Mouse (Mus musculus) neural tube, embryonic 11.5 days (tissue): Measurements from ENCODE around the gene Nfatc2. TPM values are rescaled to one million over a fixed set of nuclear protein-coding genes. Genes with fewer than 3 reads are reported as not detected.

Experiments
- ATAC-seq: fragments of 200-750 bp; cut with Nextera tagmentation; 2 replicates; pipeline ENCODE4 v1.8.0; 2017; ENCODE audit warnings: moderate number of reproducible peaks, mild to moderate bottlenecking, moderate TSS enrichment, moderate library complexity; ENCODE audit not compliant: insufficient read depth, low FRiP score, low TSS enrichment
- DNase-seq: peaks from one replicate; pipeline ENCODE4 v3.0.0-alpha.2; 2015; ENCODE audit warnings: low spot score
- H3K27ac ChIP-seq: fragments of 300-500 bp; sonication (generic); 2 replicates; pipeline ENCODE4 v1.5.1; 2014; ENCODE audit warnings: low read depth, mild to moderate bottlenecking, low read length
- H3K27me3 ChIP-seq: fragments of 300-500 bp; sonication (generic); 2 replicates; pipeline ENCODE4 v1.6.1; 2014; ENCODE audit warnings: mild to moderate bottlenecking, low read length, mixed read lengths; ENCODE audit not compliant: control insufficient read depth, insufficient read depth
- H3K36me3 ChIP-seq: fragments of 300-500 bp; sonication (generic); 2 replicates; pipeline ENCODE4 v1.6.1; 2014; ENCODE audit warnings: mild to moderate bottlenecking, low read length, moderate library complexity, mixed read lengths; ENCODE audit not compliant: control insufficient read depth, insufficient read depth
- H3K4me1 ChIP-seq: fragments of 300-500 bp; sonication (generic); 2 replicates; pipeline ENCODE4 v1.6.1; 2014; ENCODE audit warnings: low read length, mixed read lengths; ENCODE audit not compliant: control insufficient read depth, insufficient read depth
- H3K4me2 ChIP-seq: fragments of 300-500 bp; sonication (generic); 2 replicates; pipeline ENCODE4 v1.6.1; 2014; ENCODE audit warnings: low read depth, mild to moderate bottlenecking, moderate library complexity
- H3K4me3 ChIP-seq: fragments of 300-500 bp; sonication (generic); 2 replicates; pipeline ENCODE4 v1.5.1; 2014; ENCODE audit warnings: low read depth, low read length
- H3K9ac ChIP-seq: fragments of 300-500 bp; sonication (generic); 2 replicates; pipeline ENCODE4 v1.6.1; 2014; ENCODE audit warnings: mild to moderate bottlenecking, low read length
- H3K9me3 ChIP-seq: fragments of 300-500 bp; sonication (generic); 2 replicates; pipeline ENCODE4 v1.6.1; 2016; ENCODE audit warnings: low read length; ENCODE audit not compliant: control insufficient read depth
- WGBS: fragments of 180-500 bp; shearing (Covaris S2); extraction: QIAGEN DNeasy Blood & Tissue Kit; methylation state at CpG from one replicate; pipeline ENCODE4 v1.1.7; 2014; 5-methylcytosine and 5-hydroxymethylcytosine counted together
- microRNA-seq: library from miRNA; unstranded; fragments of <30 nt; microRNA quantifications from one replicate; pipeline ENCODE4, GENCODE M21; 2016
- polyA plus RNA-seq: library from polyadenylated mRNA; unstranded; fragments of >200 nt; fragmentation: Nextera tagmentation; extraction: Ambion mirVana; gene quantifications from 2 replicates; pipeline ENCODE4 v1.2.1, GENCODE M21; 2014

Nfatc2 gene
- polyA plus RNA-seq, 1 experiment from 2014 or later = 0.93 TPM

DNA sequence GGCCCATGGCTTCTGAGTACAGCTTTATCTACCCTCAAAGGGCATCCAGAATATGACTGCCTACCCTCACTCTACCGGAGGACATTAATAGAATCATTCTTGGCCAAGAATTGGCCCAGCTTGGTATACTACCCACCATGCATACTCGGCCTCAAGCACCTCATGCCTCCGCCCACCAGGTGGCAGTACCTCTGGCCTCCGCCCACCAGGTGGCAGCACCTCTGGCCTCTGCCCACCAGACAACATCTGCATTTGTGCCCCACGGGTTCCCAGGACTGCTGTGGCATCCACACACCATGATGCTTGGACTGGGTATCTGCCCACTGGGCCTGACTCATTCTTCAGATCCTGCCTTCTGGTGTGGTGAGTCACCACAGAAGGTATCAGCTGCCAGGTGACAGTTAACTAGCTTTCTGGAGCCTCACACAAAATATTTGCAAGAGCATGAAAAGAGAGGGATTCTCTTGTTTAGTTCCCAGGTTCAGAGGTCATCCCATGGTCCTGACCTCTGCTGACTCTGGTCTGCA, 173.0 kb downstream of the Nfatc2 start:
- ATAC-seq (no peak), DNase-seq (no peak)
- no peak overlapping the region for H3K27ac ChIP-seq
- no peaks in the 10 kb centered on the region for H3K9me3 ChIP-seq
- no peaks in the 10 kb centered on the region for H3K4me1 ChIP-seq
- H3K4me3 ChIP-seq = no peak overlapping the region
- WGBS = 89% methylated on average over 5 of the region's 5 CpGs
- H3K4me2 ChIP-seq = no peak overlapping the region
- no peaks in the 10 kb centered on the region for H3K27me3 ChIP-seq
- H3K36me3 ChIP-seq = no peaks in the 10 kb centered on the region
- no peak overlapping the region for H3K9ac ChIP-seq

Small RNAs within 50 kb of the gene (microRNA-seq; reads per million reads assigned to microRNA genes)
- not detected for gene Mir7004

Other genes starting within 250 kb of the Nfatc2 start
- gene Atp9a, start 140.8 kb upstream of the Nfatc2 start, polyA plus RNA-seq = 24.7 and 30.4 TPM in 2 replicates
- 7.7 and 8.1 TPM in 2 replicates for gene Sall4, start 166.3 kb upstream of the Nfatc2 start, polyA plus RNA-seq